Mouse (Mus musculus): ENCODE data around the gene Trim44. TPM values are rescaled to one million over a fixed set of nuclear protein-coding genes. Genes with fewer than 3 reads are reported as not detected.

Gene Trim44
- polyA plus RNA-seq, 1 experiment from 2014 or later: 21.3 TPM

DNA sequence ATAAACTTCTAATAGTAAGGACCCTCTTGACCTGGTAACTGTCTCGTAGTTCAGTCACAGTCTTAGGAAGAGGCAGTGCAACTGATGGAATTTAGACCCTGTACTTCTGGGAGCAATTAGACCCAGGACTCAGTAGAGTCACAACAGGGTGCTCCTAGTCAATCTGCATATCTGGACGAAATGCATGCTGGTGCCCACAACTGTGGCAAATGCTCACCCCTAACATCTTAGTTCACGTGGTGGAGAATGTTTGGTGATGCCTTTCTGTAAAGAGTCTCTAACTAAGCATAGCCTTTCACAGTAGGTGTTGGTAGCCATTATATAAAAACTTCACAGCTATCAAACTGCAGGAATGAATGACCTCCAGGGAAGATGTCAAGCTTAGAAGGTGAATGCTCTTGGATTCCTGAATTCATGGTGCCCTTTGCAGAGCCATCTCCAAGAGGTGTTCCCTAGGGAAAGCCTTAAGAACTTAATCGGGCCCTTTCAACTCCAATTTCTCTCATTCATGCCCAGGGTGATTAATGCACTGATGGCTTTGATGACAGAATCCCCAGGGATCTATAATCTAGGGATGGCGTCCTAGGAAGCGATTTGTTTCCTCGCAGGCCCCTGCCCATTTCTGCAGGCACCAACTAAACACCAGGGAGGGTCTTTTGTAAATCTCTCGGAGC is 29.9 kb upstream of the Trim44 start:
- no peak for ATAC-seq
- Histone ChIP-seq H3K4me3 (no peak overlapping the region), H3K36me3 (no peaks in the 10 kb centered on the region), H3K9me3 (replicated peaks) (no peaks in the 10 kb centered on the region), H3K9ac (no peak overlapping the region), H3K4me2 (no peak overlapping the region), H3K27me3 (replicated peaks) (no peaks in the 10 kb centered on the region; the same call in 1 of the 2 replicates), H3K4me1 (no peaks in the 10 kb centered on the region), H3K27ac (no peak overlapping the region)
- 47% methylated on average over 8 of the region's 8 CpGs for WGBS (ENCODE audit: insufficient replicate concordance)

DNA sequence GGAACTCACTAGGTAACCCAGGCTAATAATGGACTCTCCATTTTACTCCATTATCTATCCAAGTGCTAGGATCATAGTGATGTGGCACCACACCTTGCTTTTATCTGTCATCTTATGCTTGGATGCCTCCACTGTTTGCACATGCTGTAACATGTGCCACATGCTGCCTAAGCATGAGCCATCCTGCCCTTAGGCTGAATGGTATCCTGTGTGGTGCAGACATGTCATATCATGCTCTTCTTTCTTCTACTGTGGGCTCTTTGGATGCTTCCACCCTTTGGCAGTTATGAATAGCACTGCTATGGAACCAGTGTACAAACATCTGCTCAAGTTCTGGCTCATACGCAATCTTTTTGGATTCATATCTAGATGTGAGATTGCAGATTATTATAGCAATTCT is 26.3 kb upstream of the Trim44 start:
- Histone ChIP-seq H3K27me3 (replicated peaks) (no peaks in the 10 kb centered on the region; the same call in 1 of the 2 replicates), H3K27ac (no peak overlapping the region), H3K36me3 (no peaks in the 10 kb centered on the region), H3K4me3 (no peak overlapping the region), H3K4me2 (no peak overlapping the region), H3K4me1 (no peaks in the 10 kb centered on the region), H3K9ac (no peak overlapping the region), H3K9me3 (replicated peaks) (no peaks in the 10 kb centered on the region)
- no peak for ATAC-seq
- WGBS (ENCODE audit: insufficient replicate concordance): 84% methylated on average over 1 of the region's 1 CpGs

DNA sequence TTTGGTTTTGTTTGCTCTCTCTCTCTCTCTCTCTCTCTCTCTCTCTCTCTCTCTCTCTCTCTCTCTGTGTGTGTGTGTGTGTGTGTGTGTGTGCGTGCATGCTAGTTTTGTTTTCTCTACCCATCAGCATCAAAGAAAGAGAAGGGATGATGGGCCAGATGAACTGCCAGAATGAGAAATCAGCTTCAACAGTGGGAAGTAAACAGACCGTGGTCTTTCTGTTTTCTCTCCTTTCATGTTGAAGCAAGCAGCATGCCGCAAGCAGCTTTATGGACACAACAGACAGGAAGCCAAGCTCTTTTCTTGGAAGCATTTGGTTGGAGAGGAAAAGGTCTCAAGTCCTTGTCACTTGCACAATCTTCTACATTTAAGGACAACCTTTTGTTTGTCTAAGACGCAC is 23.5 kb upstream of the Trim44 start:
- WGBS (ENCODE audit: insufficient replicate concordance): 52% methylated on average over 4 of the region's 4 CpGs
- Histone ChIP-seq H3K4me3 (no peak overlapping the region), H3K4me1 (no peaks in the 10 kb centered on the region), H3K36me3 (no peaks in the 10 kb centered on the region), H3K9me3 (replicated peaks) (no peaks in the 10 kb centered on the region), H3K27me3 (replicated peaks) (no peaks in the 10 kb centered on the region), H3K9ac (no peak overlapping the region), H3K27ac (no peak overlapping the region), H3K4me2 (no peak overlapping the region)
- ATAC-seq: no peak

DNA sequence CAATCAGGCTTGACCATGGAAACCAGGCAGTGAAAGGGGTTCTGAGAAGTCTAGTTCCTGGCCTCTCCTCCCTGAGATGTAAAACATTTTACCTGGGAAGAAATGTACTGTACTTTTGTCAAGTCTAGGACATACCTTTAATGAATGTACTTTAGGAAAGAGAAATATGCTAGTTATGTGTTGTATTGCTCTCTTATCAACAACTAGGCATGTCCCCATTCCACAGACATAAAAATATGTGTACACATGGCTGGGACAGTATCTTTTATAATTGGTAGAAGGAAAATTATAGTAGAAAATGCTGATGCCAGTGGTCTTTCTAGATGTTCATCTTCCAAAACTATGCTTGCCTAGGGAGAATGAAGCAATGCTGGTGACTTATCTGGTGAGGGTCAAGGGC is 20.3 kb upstream of the Trim44 start:
- Histone ChIP-seq H3K27ac (no peak overlapping the region), H3K27me3 (replicated peaks) (no peaks in the 10 kb centered on the region), H3K4me1 (no peaks in the 10 kb centered on the region), H3K4me3 (no peak overlapping the region), H3K9ac (no peak overlapping the region), H3K9me3 (replicated peaks) (no peaks in the 10 kb centered on the region), H3K36me3 (no peaks in the 10 kb centered on the region), H3K4me2 (no peak overlapping the region)
- ATAC-seq: no peak

DNA sequence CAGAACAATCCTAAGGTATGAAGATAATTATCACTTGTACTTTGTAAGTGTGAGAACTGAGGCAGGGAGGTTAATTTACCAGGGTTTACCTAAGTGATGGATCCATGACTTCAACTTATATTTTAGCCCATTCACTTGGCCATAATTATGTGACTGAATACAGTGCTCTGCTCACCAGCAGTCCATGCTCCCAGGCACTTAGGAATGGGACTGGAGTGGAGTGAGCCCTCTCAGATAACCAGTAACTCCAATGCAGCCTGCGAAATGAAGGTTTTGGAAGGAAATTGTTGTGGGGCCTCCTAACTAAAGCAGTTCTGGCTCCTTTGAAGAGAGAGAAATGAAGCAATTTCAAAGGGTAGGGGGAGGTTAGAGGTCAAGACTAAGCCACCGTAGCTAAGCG is 18.8 kb upstream of the Trim44 start:
- no peaks in the 10 kb centered on the region for H3K9me3 ChIP-seq (replicated peaks)
- H3K4me2 ChIP-seq: no peak overlapping the region
- ATAC-seq: no peak
- H3K36me3 ChIP-seq: no peaks in the 10 kb centered on the region
- H3K4me3 ChIP-seq: no peak overlapping the region
- H3K27ac ChIP-seq: no peak overlapping the region
- no peaks in the 10 kb centered on the region for H3K27me3 ChIP-seq (replicated peaks)
- WGBS (ENCODE audit: insufficient replicate concordance): 67% methylated on average over 3 of the region's 3 CpGs
- H3K4me1 ChIP-seq: no peaks in the 10 kb centered on the region
- no peak overlapping the region for H3K9ac ChIP-seq

DNA sequence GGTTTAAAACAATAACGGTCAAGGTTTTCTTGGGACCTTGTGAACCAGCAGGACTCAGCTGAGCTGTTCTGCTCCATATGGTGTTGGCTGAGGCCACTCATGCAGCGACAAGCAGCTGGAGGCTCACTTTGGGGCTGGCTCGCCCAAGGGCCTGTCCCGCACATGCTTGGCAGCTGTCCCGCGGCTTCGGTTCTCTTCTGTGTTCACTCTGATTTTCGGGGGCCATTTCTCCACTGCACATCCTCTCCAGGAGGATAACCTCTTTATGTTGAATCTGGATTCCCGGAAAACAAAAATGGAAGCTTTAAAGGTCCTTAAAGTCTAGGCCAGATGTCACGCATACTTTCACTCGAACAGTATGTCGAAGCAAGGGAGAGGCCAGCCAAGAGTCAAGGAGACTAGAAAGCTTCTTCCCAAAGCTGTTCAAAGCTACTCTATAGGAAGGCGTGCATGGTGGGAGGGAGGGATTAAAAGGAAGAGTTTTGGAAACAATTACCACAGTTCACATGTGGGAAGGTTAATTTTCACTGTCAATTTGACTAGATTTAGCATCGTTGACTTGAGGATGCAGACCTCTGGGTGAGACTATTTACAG is 8.6 kb upstream of the Trim44 start:
- Histone ChIP-seq H3K27me3 (replicated peaks) (no peaks in the 10 kb centered on the region), H3K27ac (no peak overlapping the region), H3K36me3 (no peaks in the 10 kb centered on the region), H3K9me3 (replicated peaks) (no peaks in the 10 kb centered on the region), H3K4me2 (no peak overlapping the region), H3K4me3 (no peak overlapping the region), H3K9ac (no peak overlapping the region), H3K4me1 (0 out of 2 replicates have a peak, but pooled peaks cover 5% of the 10 kb centered on the region)
- 82% methylated on average over 14 of the region's 14 CpGs for WGBS (ENCODE audit: insufficient replicate concordance)
- ATAC-seq: no peak

DNA sequence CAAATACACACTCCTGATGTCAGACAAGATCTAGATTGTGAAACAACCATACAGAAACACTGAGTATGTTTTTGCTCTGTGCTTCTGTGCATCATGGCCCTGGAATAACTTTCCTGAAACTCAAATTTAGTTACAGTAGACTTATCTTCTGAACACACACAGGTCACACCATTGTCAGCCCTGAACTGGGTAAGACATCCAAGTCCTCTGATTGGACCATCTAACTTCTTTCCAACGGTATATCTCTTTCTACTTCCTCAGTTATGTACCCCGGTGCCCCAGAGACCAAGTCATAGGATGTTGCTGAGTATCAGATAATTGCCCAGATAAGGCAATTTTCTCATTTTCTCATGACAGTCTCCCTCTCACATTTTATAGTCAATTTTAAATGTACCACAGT is 5.1 kb upstream of the Trim44 start:
- no peak overlapping the region for H3K4me2 ChIP-seq
- no peaks in the 10 kb centered on the region for H3K27me3 ChIP-seq (replicated peaks)
- H3K9ac ChIP-seq: no peak overlapping the region
- no peaks in the 10 kb centered on the region for H3K36me3 ChIP-seq
- no peak for ATAC-seq
- H3K4me1 ChIP-seq: 0 out of 2 replicates have a peak, but pooled peaks cover 5% of the 10 kb centered on the region
- no peak overlapping the region for H3K4me3 ChIP-seq
- H3K27ac ChIP-seq: no peak overlapping the region
- 28% methylated on average over 2 of the region's 2 CpGs for WGBS (ENCODE audit: insufficient replicate concordance)
- no peaks in the 10 kb centered on the region for H3K9me3 ChIP-seq (replicated peaks)

DNA sequence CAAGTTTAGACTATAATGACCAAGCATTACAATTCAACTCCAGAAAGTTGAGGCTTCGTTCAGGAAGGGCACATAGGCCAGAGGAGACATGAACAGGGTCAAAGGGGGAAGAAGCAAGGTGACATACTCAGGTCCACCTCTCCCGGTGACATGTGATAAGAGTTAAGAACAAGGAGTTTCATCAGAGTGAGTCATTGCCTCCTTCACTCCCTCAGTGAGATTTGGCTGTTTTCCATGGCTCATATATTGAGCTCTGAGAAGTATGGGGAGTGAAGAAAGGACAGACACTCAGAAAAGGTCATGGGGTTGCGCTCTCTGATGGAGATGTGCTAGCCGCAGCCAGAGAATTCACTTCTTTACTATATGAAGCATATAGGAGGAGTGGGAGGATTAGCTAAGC is 3.0 kb upstream of the Trim44 start:
- Histone ChIP-seq H3K36me3 (no peaks in the 10 kb centered on the region), H3K4me1 (0 out of 2 replicates have a peak, but pooled peaks cover 5% of the 10 kb centered on the region), H3K27ac (no peak overlapping the region), H3K9me3 (replicated peaks) (no peaks in the 10 kb centered on the region), H3K4me2 (no peak overlapping the region), H3K4me3 (no peak overlapping the region), H3K27me3 (replicated peaks) (no peaks in the 10 kb centered on the region), H3K9ac (no peak overlapping the region)
- 68% methylated on average over 4 of the region's 4 CpGs for WGBS (ENCODE audit: insufficient replicate concordance)
- ATAC-seq: no peak

DNA sequence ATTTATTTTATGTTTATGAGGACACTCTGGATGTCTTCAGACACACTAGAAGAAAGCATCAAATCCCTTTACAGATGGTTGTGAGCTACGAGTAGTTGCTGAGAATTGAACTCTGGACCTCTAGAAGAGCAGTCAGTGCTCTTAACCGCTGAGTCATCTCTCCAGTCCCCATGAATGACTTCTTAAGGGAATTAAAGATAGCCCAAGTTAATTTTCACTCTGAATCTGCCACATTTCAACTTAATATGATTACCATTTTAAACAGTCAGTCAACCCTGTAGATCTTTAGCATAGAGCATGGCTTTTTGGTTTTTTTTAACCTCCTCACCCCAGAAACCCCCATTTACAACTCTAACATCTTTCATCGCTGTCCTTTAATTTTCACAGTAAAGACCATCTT is 2.1 kb upstream of the Trim44 start:
- H3K4me3 ChIP-seq: no peak overlapping the region
- no peaks in the 10 kb centered on the region for H3K9me3 ChIP-seq (replicated peaks)
- 0 out of 2 replicates have a peak, but pooled peaks cover 5% of the 10 kb centered on the region for H3K4me1 ChIP-seq
- H3K27ac ChIP-seq: no peak overlapping the region
- H3K4me2 ChIP-seq: no peak overlapping the region
- H3K27me3 ChIP-seq (replicated peaks): no peaks in the 10 kb centered on the region
- H3K36me3 ChIP-seq: no peaks in the 10 kb centered on the region
- no peak for ATAC-seq
- WGBS (ENCODE audit: insufficient replicate concordance): 76% methylated on average over 3 of the region's 3 CpGs
- no peak overlapping the region for H3K9ac ChIP-seq

DNA sequence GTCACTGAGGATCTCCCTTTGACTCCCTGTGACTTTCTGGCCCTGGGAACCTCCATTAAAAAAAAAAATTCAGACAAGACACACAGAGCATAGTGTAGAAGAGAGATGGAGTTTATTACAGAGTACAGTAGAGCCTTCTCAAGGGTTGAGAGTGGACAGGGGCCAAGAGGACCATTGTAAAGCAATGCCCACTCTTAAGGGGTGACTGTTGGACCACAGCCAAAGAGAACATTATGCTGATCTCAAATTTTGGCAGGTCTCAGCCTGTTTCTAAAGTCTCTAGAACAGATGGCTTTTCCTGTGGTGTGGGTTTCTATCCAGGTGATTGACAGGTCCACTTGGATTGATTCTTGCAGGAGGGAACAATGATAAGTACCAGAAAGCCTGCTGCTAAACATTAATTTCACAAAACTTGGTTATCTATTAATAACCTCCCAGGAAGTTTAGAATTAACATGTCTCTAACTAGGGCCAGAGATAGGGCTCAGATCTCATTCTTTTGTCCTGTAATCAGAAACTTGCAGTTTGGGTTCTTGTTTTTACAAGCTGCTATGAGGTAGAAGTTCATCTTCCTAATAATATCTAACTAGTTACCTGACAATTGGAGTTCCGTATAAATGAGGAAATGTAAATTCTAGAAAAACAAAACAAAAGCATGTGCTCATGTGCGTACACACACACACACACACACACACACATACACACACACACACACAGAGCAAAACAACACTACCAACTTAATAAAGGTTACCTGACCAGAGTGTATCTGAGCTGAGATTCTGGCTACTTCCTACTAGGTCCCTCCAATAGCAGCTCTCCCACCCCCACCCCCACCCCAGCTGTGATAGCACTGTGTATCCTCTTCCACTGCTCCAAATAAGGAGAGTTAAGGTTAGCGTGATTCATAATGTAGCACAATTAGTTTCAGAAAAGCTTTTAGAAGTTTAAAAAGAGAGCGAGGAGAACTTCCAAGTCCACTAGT is 1.0 kb downstream of the Trim44 start:
- H3K9me3 ChIP-seq (replicated peaks): no peaks in the 10 kb centered on the region
- no peaks in the 10 kb centered on the region for H3K36me3 ChIP-seq
- no peak for ATAC-seq
- H3K9ac ChIP-seq: no peak overlapping the region
- H3K4me2 ChIP-seq: no peak overlapping the region
- 69% methylated on average over 4 of the region's 4 CpGs for WGBS (ENCODE audit: insufficient replicate concordance)
- peaks cover under 1% of the 10 kb centered on the region; the same call in 1 of the 2 replicates for H3K4me1 ChIP-seq
- H3K4me3 ChIP-seq: no peak overlapping the region
- H3K27ac ChIP-seq: no peak overlapping the region
- no peaks in the 10 kb centered on the region for H3K27me3 ChIP-seq (replicated peaks)

DNA sequence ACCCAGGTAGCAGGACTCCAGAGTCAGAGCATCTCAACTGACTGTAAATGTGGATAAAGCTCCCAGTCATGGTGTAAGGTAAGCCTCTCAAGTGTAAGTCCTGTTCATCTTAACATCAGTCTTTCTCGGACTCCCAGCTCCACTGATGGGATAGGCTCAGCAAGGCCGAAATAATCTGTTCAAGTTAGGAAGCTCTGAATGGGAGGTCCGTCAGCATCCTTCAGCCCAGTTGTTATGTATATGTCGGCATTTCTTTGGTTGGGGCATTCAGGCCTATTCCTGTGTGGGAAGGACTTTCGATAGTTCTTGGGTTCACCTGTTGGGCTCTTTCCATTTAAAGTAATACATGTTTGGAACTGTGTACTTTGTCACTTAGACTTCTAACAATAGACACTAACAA is 3.6 kb downstream of the Trim44 start:
- no peaks in the 10 kb centered on the region for H3K27me3 ChIP-seq (replicated peaks)
- no peak for ATAC-seq
- 85% methylated on average over 5 of the region's 5 CpGs for WGBS (ENCODE audit: insufficient replicate concordance)
- no peak overlapping the region for H3K4me2 ChIP-seq
- H3K27ac ChIP-seq: no peak overlapping the region
- H3K9ac ChIP-seq: no peak overlapping the region
- no peak overlapping the region for H3K4me3 ChIP-seq
- H3K4me1 ChIP-seq: peaks cover 27% of the 10 kb centered on the region
- H3K9me3 ChIP-seq (replicated peaks): no peaks in the 10 kb centered on the region
- peaks cover 8% of the 10 kb centered on the region for H3K36me3 ChIP-seq

DNA sequence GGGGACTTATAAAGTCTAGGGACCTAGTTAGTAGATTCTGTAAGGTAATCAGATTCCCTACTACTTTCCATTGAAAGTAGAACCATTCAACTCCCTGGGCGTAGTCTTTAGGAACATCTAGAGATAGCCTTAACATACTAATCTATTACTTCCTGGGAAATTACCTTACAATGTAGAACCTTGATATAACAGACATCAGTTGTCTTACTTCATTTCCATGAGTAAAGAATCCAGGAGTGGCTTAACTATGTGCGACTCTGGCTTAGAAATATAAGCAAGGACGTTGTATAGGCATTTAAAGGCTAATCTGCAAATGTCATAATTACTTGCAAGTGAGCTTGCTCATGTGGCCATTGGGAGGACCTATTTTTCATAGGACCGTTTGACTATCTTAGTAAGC is 4.3 kb downstream of the Trim44 start:
- H3K36me3 ChIP-seq: peaks cover 8% of the 10 kb centered on the region
- no peak for ATAC-seq
- H3K27ac ChIP-seq: no peak overlapping the region
- 81% methylated on average over 4 of the region's 4 CpGs for WGBS (ENCODE audit: insufficient replicate concordance)
- H3K4me3 ChIP-seq: no peak overlapping the region
- H3K9me3 ChIP-seq (replicated peaks): no peaks in the 10 kb centered on the region
- H3K9ac ChIP-seq: no peak overlapping the region
- H3K4me2 ChIP-seq: no peak overlapping the region
- H3K4me1 ChIP-seq: peaks cover 29% of the 10 kb centered on the region
- H3K27me3 ChIP-seq (replicated peaks): no peaks in the 10 kb centered on the region

Data from liver, embryonic 12.5 days (tissue).